Mouse (Mus musculus) fat pad, adult 2 months (tissue): ENCODE data around the gene Tmem192.

Source experiments
- DNase-seq: peaks from one replicate; pipeline ENCODE4 v3.0.0-alpha.2; 2011; ENCODE audit warnings: low read depth, low spot score; ENCODE audit errors: extremely low read depth

Tmem192 gene

GRCm38 (mm10) chr8:64946820-64947697 is at the start of gene Tmem192:
Gene Tmem192, plus strand, starts transcription at chr8:64947185.
- no peak for DNase-seq

GRCm38 (mm10) chr8:64898710-64899109 is 48.3 kb upstream of the Tmem192 start:
- DNase-seq = no peak

- no peak for DNase-seq
Measured at GRCm38 (mm10) chr8:64900645-64901044, 46.3 kb upstream of the Tmem192 start.

- no peak for DNase-seq
Measured at GRCm38 (mm10) chr8:64901527-64902156, 45.3 kb upstream of the Tmem192 start.

- DNase-seq = no peak
Measured at GRCm38 (mm10) chr8:64902191-64902590, 44.8 kb upstream of the Tmem192 start.

- peak; percentile 14 for DNase-seq
Measured at GRCm38 (mm10) chr8:64903778-64904177, 43.2 kb upstream of the Tmem192 start.

- no peak for DNase-seq
Measured at GRCm38 (mm10) chr8:64910026-64910425, 37.0 kb upstream of the Tmem192 start.

- DNase-seq = no peak
Measured at GRCm38 (mm10) chr8:64916793-64917192, 30.2 kb upstream of the Tmem192 start.

GRCm38 (mm10) chr8:64923329-64923728 is 23.7 kb upstream of the Tmem192 start:
- no peak for DNase-seq

GRCm38 (mm10) chr8:64925762-64926161 is 21.2 kb upstream of the Tmem192 start:
- DNase-seq = no peak

GRCm38 (mm10) chr8:64926355-64926754 is 20.6 kb upstream of the Tmem192 start:
- DNase-seq = no peak

GRCm38 (mm10) chr8:64928938-64929337 is 18.0 kb upstream of the Tmem192 start:
- no peak for DNase-seq

GRCm38 (mm10) chr8:64934997-64935396 is 12.0 kb upstream of the Tmem192 start:
- DNase-seq = no peak

GRCm38 (mm10) chr8:64941019-64941418 is 6.0 kb upstream of the Tmem192 start:
- DNase-seq = no peak

GRCm38 (mm10) chr8:64941495-64941894 is 5.5 kb upstream of the Tmem192 start:
- no peak for DNase-seq

GRCm38 (mm10) chr8:64942946-64943345 is 4.0 kb upstream of the Tmem192 start:
- no peak for DNase-seq

- no peak for DNase-seq
Measured at GRCm38 (mm10) chr8:64944831-64945230, 2.2 kb upstream of the Tmem192 start.

- no peak for DNase-seq
Measured at GRCm38 (mm10) chr8:64945606-64946005, 1.4 kb upstream of the Tmem192 start.

GRCm38 (mm10) chr8:64946441-64946819 is 555 bp upstream of the Tmem192 start:
- DNase-seq = no peak

GRCm38 (mm10) chr8:64947698-64948034 is 681 bp downstream of the Tmem192 start:
- DNase-seq = no peak

- DNase-seq = no peak
Measured at GRCm38 (mm10) chr8:64948371-64948770, 1.4 kb downstream of the Tmem192 start.

GRCm38 (mm10) chr8:64952101-64952500 is 5.1 kb downstream of the Tmem192 start:
- no peak for DNase-seq
